Mouse (Mus musculus) midbrain, embryonic 14.5 days (tissue): ENCODE measurements around the gene Dph1. TPM values are rescaled to one million over a fixed set of nuclear protein-coding genes. Genes with fewer than 3 reads are reported as not detected.

Experiments used
- ATAC-seq: fragments of 200-750 bp; cut with Nextera tagmentation; 2 replicates; pipeline ENCODE4 v1.8.0; 2017; ENCODE audit warnings: moderate number of reproducible peaks, moderate library complexity; ENCODE audit not compliant: low FRiP score, low TSS enrichment
- DNase-seq: peaks from one replicate; pipeline ENCODE4 v3.0.0-alpha.2; 2015
- H3K27ac ChIP-seq: fragments of 300-500 bp; sonication (generic); replicated peaks from 2 replicates; pipeline ENCODE4 v1.5.1; 2014; ENCODE audit warnings: mild to moderate bottlenecking, low read depth, low read length, moderate library complexity
- H3K27me3 ChIP-seq: fragments of 300-500 bp; sonication (generic); 2 replicates; pipeline ENCODE4 v1.6.1; 2014; ENCODE audit warnings: low read length, control low read depth, mixed read lengths; ENCODE audit not compliant: control insufficient read depth, insufficient read depth
- H3K36me3 ChIP-seq: fragments of 300-500 bp; sonication (generic); 2 replicates; pipeline ENCODE4 v1.6.1; 2014; ENCODE audit warnings: low read length, control low read depth; ENCODE audit not compliant: control insufficient read depth, insufficient read depth
- H3K4me1 ChIP-seq: fragments of 300-500 bp; sonication (generic); 2 replicates; pipeline ENCODE4 v1.6.1; 2014; ENCODE audit warnings: mild to moderate bottlenecking, antibody characterized with exemption, low read length, control low read depth; ENCODE audit not compliant: control insufficient read depth, insufficient read depth
- H3K4me2 ChIP-seq: fragments of 300-500 bp; sonication (generic); 2 replicates; pipeline ENCODE4 v1.6.1; 2014; ENCODE audit warnings: mild to moderate bottlenecking, low read length, moderate library complexity
- H3K4me3 ChIP-seq: fragments of 300-500 bp; sonication (generic); replicated peaks from 2 replicates; pipeline ENCODE4 v1.5.1; 2014; ENCODE audit warnings: low read depth, low read length
- H3K9ac ChIP-seq: fragments of 300-500 bp; sonication (generic); replicated peaks from 2 replicates; pipeline ENCODE4 v1.6.1; 2014; ENCODE audit warnings: mild to moderate bottlenecking, low read length, moderate library complexity
- H3K9me3 ChIP-seq: fragments of 300-500 bp; sonication (generic); 2 replicates; pipeline ENCODE4 v1.6.1; 2016; ENCODE audit warnings: low read length, control low read depth, mixed read lengths; ENCODE audit not compliant: control insufficient read depth
- WGBS: fragments of 180-500 bp; shearing (Covaris S2); extraction: QIAGEN DNeasy Blood & Tissue Kit; methylation state at CpG from one replicate; pipeline ENCODE4 v1.1.7; 2014; 5-methylcytosine and 5-hydroxymethylcytosine counted together
- polyA plus RNA-seq: library from polyadenylated mRNA; unstranded; fragments of >200 nt; fragmentation: Nextera tagmentation; extraction: Ambion mirVana; gene quantifications from 2 replicates; pipeline ENCODE4 v1.2.1, GENCODE M21; 2014

The Dph1 gene
- polyA plus RNA-seq, 1 experiment from 2014 or later, result 14.8 TPM

- no peaks in the 10 kb centered on the region for H3K36me3 ChIP-seq
- H3K4me1 ChIP-seq, result peaks cover 60% of the 10 kb centered on the region
- no peak overlapping the region for H3K9ac ChIP-seq
- peak overlapping the region; percentile 82 for H3K27ac ChIP-seq
- DNase-seq, result peak; percentile 62
- no peak overlapping the region for H3K4me3 ChIP-seq
- H3K27me3 ChIP-seq, result no peaks in the 10 kb centered on the region
- no peaks in the 10 kb centered on the region for H3K9me3 ChIP-seq
- 31% methylated on average over 6 of the region's 6 CpGs for WGBS
- no peak for ATAC-seq
- H3K4me2 ChIP-seq, result no peak overlapping the region
Measured at GRCm38 (mm10) chr11:75210755-75211154, 19.7 kb upstream of the Dph1 start.

- Histone ChIP-seq H3K4me3 (no peak overlapping the region), H3K27me3 (no peaks in the 10 kb centered on the region), H3K4me2 (peak overlapping the region; percentile 24; the same call in 1 of the 2 replicates), H3K9me3 (no peaks in the 10 kb centered on the region), H3K27ac (peak overlapping the region; percentile 82), H3K36me3 (no peaks in the 10 kb centered on the region), H3K9ac (no peak overlapping the region), H3K4me1 (peaks cover 59% of the 10 kb centered on the region)
- DNase-seq, result no peak
- WGBS, result 41% methylated on average over 4 of the region's 4 CpGs
- ATAC-seq, result no peak
Measured at GRCm38 (mm10) chr11:75210093-75210492, 19.1 kb upstream of the Dph1 start.

- Histone ChIP-seq H3K4me3 (no peak overlapping the region), H3K27ac (peak overlapping the region; percentile 82; the same call in 1 of the 2 replicates), H3K9ac (no peak overlapping the region), H3K4me2 (no peak overlapping the region), H3K36me3 (no peaks in the 10 kb centered on the region), H3K4me1 (peaks cover 64% of the 10 kb centered on the region), H3K9me3 (no peaks in the 10 kb centered on the region), H3K27me3 (no peaks in the 10 kb centered on the region)
- no peak for ATAC-seq
- 58% methylated on average over 4 of the region's 4 CpGs for WGBS
- DNase-seq, result no peak
Measured at GRCm38 (mm10) chr11:75209363-75209762, 18.3 kb upstream of the Dph1 start.

- H3K9me3 ChIP-seq, result no peaks in the 10 kb centered on the region
- H3K27me3 ChIP-seq, result no peaks in the 10 kb centered on the region
- H3K9ac ChIP-seq, result no peak overlapping the region
- ATAC-seq (no peak), DNase-seq (no peak)
- no peak overlapping the region for H3K4me3 ChIP-seq
- H3K4me1 ChIP-seq, result peaks cover 57% of the 10 kb centered on the region
- no peak overlapping the region for H3K27ac ChIP-seq
- no peaks in the 10 kb centered on the region for H3K36me3 ChIP-seq
- 81% methylated on average over 4 of the region's 4 CpGs for WGBS
- no peak overlapping the region for H3K4me2 ChIP-seq
Measured at GRCm38 (mm10) chr11:75206347-75206746, 15.3 kb upstream of the Dph1 start.

- ATAC-seq, result no peak
Measured at GRCm38 (mm10) chr11:75204472-75204871, 13.4 kb upstream of the Dph1 start.

GRCm38 (mm10) chr11:75203926-75204325, 12.9 kb upstream of the Dph1 start:
- no peak for ATAC-seq

More at GRCm38 (mm10) chr11:75204472-75204871, 13.4 kb upstream of the Dph1 start:
- H3K9me3 ChIP-seq, result no peaks in the 10 kb centered on the region
- H3K27ac ChIP-seq, result peak overlapping the region; percentile 60; the same call in 1 of the 2 replicates
- H3K4me2 ChIP-seq, result no peak overlapping the region
- DNase-seq, result no peak
- no peak overlapping the region for H3K4me3 ChIP-seq
- no peaks in the 10 kb centered on the region for H3K27me3 ChIP-seq
- no peak overlapping the region for H3K9ac ChIP-seq
- no peaks in the 10 kb centered on the region for H3K36me3 ChIP-seq
- peaks cover 46% of the 10 kb centered on the region for H3K4me1 ChIP-seq
- WGBS, result 35% methylated on average over 9 of the region's 9 CpGs

GRCm38 (mm10) chr11:75201721-75202120, 10.7 kb upstream of the Dph1 start:
- Histone ChIP-seq H3K36me3 (no peaks in the 10 kb centered on the region), H3K27ac (no peak overlapping the region), H3K4me1 (peaks cover 50% of the 10 kb centered on the region), H3K9ac (no peak overlapping the region), H3K4me3 (no peak overlapping the region), H3K4me2 (no peak overlapping the region), H3K9me3 (no peaks in the 10 kb centered on the region), H3K27me3 (no peaks in the 10 kb centered on the region)
- ATAC-seq (no peak), DNase-seq (no peak)
- 69% methylated on average over 8 of the region's 8 CpGs for WGBS

More at GRCm38 (mm10) chr11:75203926-75204325, 12.9 kb upstream of the Dph1 start:
- H3K27me3 ChIP-seq, result no peaks in the 10 kb centered on the region
- no peak overlapping the region for H3K9ac ChIP-seq
- DNase-seq, result no peak
- no peak overlapping the region for H3K4me3 ChIP-seq
- no peaks in the 10 kb centered on the region for H3K9me3 ChIP-seq
- H3K36me3 ChIP-seq, result no peaks in the 10 kb centered on the region
- H3K4me2 ChIP-seq, result no peak overlapping the region
- 87% methylated on average over 4 of the region's 4 CpGs for WGBS
- H3K27ac ChIP-seq, result no peak overlapping the region
- peaks cover 41% of the 10 kb centered on the region for H3K4me1 ChIP-seq

GRCm38 (mm10) chr11:75200935-75201334, 9.9 kb upstream of the Dph1 start:
- H3K27ac ChIP-seq, result no peak overlapping the region
- no peak overlapping the region for H3K9ac ChIP-seq
- H3K4me1 ChIP-seq, result peaks cover 57% of the 10 kb centered on the region
- no peak for DNase-seq
- ATAC-seq, result no peak
- 91% methylated on average over 12 of the region's 12 CpGs for WGBS
- 0 out of 2 replicates have a peak, but pooled peaks cover 4% of the 10 kb centered on the region for H3K27me3 ChIP-seq
- H3K4me3 ChIP-seq, result no peak overlapping the region
- no peak overlapping the region for H3K4me2 ChIP-seq
- no peaks in the 10 kb centered on the region for H3K36me3 ChIP-seq
- no peaks in the 10 kb centered on the region for H3K9me3 ChIP-seq

- Histone ChIP-seq H3K27ac (no peak overlapping the region), H3K4me1 (peaks cover 58% of the 10 kb centered on the region), H3K27me3 (0 out of 2 replicates have a peak, but pooled peaks cover 8% of the 10 kb centered on the region), H3K4me3 (no peak overlapping the region), H3K4me2 (no peak overlapping the region), H3K9me3 (no peaks in the 10 kb centered on the region), H3K9ac (no peak overlapping the region), H3K36me3 (no peaks in the 10 kb centered on the region)
- 80% methylated on average over 5 of the region's 5 CpGs for WGBS
- DNase-seq (no peak), ATAC-seq (no peak)
Measured at GRCm38 (mm10) chr11:75199951-75200350, 8.9 kb upstream of the Dph1 start.
